Mouse (Mus musculus) T-cell, adult 2 months (primary cell): ENCODE data around the gene Notch2.

Source experiments
- DNase-seq: peaks from one replicate; pipeline ENCODE4 v3.0.0; 2022; ENCODE audit warnings: low spot score

Gene Notch2

GRCm38 (mm10) chr3:97994818-97995217 is 18.5 kb upstream of the Notch2 start:
- no peak for DNase-seq

- DNase-seq: no peak
These were observed 15.0 kb upstream of the Notch2 start for GRCm38 (mm10) chr3:97998349-97998748.

GRCm38 (mm10) chr3:98003558-98003957 is 9.8 kb upstream of the Notch2 start:
- no peak for DNase-seq

GRCm38 (mm10) chr3:98004231-98004630 is 9.1 kb upstream of the Notch2 start:
- DNase-seq: no peak

- DNase-seq: no peak
These were observed 8.0 kb upstream of the Notch2 start for GRCm38 (mm10) chr3:98005306-98005705.

- no peak for DNase-seq
These were observed 7.2 kb upstream of the Notch2 start for GRCm38 (mm10) chr3:98006046-98006691.

- DNase-seq: no peak
These were observed 6.4 kb upstream of the Notch2 start for GRCm38 (mm10) chr3:98006973-98007372.

GRCm38 (mm10) chr3:98008143-98008542 is 5.2 kb upstream of the Notch2 start:
- no peak for DNase-seq

GRCm38 (mm10) chr3:98009190-98009840 is 4.0 kb upstream of the Notch2 start:
- DNase-seq: no peak

- no peak for DNase-seq
These were observed 284 bp upstream of the Notch2 start for GRCm38 (mm10) chr3:98013086-98013400.

- no peak for DNase-seq
These were observed 2.2 kb downstream of the Notch2 start for GRCm38 (mm10) chr3:98015205-98016171.

GRCm38 (mm10) chr3:98016901-98017591 is 3.7 kb downstream of the Notch2 start:
- no peak for DNase-seq

- DNase-seq: no peak
These were observed 4.9 kb downstream of the Notch2 start for GRCm38 (mm10) chr3:98018187-98018586.

GRCm38 (mm10) chr3:98020431-98021229 is 7.3 kb downstream of the Notch2 start:
- DNase-seq: no peak

GRCm38 (mm10) chr3:98024288-98024848 is 11.0 kb downstream of the Notch2 start:
- no peak for DNase-seq

GRCm38 (mm10) chr3:98025521-98025920 is 12.2 kb downstream of the Notch2 start:
- no peak for DNase-seq

- DNase-seq: no peak
These were observed 12.9 kb downstream of the Notch2 start for GRCm38 (mm10) chr3:98025921-98026880.

GRCm38 (mm10) chr3:98027371-98027774 is 14.0 kb downstream of the Notch2 start:
- DNase-seq: peak; percentile 65

- DNase-seq: no peak
These were observed 14.7 kb downstream of the Notch2 start for GRCm38 (mm10) chr3:98028072-98028471.

- DNase-seq: no peak
These were observed 15.6 kb downstream of the Notch2 start for GRCm38 (mm10) chr3:98028936-98029335.
